8 mouse cellular contexts compared by ENCODE assay signal in genomic region chr3:153913510-153914243, GRCm38 (mm10). TPM values are rescaled to one million over a fixed set of nuclear protein-coding genes. Genes with fewer than 3 reads are reported as not detected.
A peak's percentile ranks its signal among the peaks of the same experiment; 100 is the strongest.
DNase-seq lines count a peak whose midpoint lies in the region; ATAC-seq lines count a peak whose summit lies in the region.

No protein-coding gene starts in this region.

- 36% methylated on average over 6 of the region's 6 CpGs for WGBS in kidney, embryonic 14.5 days
- 49% methylated on average over 6 of the region's 6 CpGs for WGBS in forebrain, embryonic 16.5 days
- WGBS in midbrain, embryonic 10.5 days: 69% methylated on average over 6 of the region's 6 CpGs

- peak overlapping the region; percentile 99; the same call in 1 of the 2 replicates for H3K9ac ChIP-seq in kidney, embryonic 14.5 days (ENCODE audit: low read depth, low read length)
- peak overlapping the region; percentile 90 for H3K9ac ChIP-seq in forebrain, embryonic 16.5 days (replicated peaks; ENCODE audit: low read depth, low read length)

- H3K4me3 ChIP-seq in kidney, embryonic 14.5 days (ENCODE audit: low read length): peak overlapping the region; percentile 93
- peak overlapping the region; percentile 69 for H3K4me3 ChIP-seq in forebrain, embryonic 16.5 days (replicated peaks; ENCODE audit: low read length)
- peak overlapping the region; percentile 95 for H3K4me3 ChIP-seq in midbrain, embryonic 10.5 days

- no peaks in the 10 kb centered on the region for H3K9me3 ChIP-seq in kidney, embryonic 14.5 days (ENCODE audit: control insufficient read depth, low read length)
- no peaks in the 10 kb centered on the region for H3K9me3 ChIP-seq in forebrain, embryonic 16.5 days (ENCODE audit: control insufficient read depth, low read length)
- H3K9me3 ChIP-seq in midbrain, embryonic 10.5 days (replicated peaks): no peaks in the 10 kb centered on the region

- H3K27ac ChIP-seq in kidney, embryonic 14.5 days (ENCODE audit: low read depth, low read length): peak overlapping the region; percentile 95
- no peak overlapping the region; the same call in 1 of the 2 replicates for H3K27ac ChIP-seq in forebrain, embryonic 16.5 days (ENCODE audit: low read length)
- H3K27ac ChIP-seq in midbrain, embryonic 10.5 days (replicated peaks): peak overlapping the region; percentile 97

- DNase-seq in kidney, adult 9 months: no peak
- DNase-seq in adrenal gland, postnatal 10 days: peak; percentile 26
- DNase-seq in midbrain, embryonic 10.5 days (ENCODE audit: low spot score): no peak
- DNase-seq in Muller cell, postnatal 12 days (ENCODE audit: inconsistent ontology term): no peak
- no peak for DNase-seq in urinary bladder, adult 18-20 months (ENCODE audit: low spot score in 2 of 2)
- no peak for DNase-seq in right cerebral cortex, postnatal 4 days

- H3K27me3 ChIP-seq in kidney, embryonic 14.5 days (ENCODE audit: control insufficient read depth, insufficient read depth, low read length): no peaks in the 10 kb centered on the region
- no peaks in the 10 kb centered on the region for H3K27me3 ChIP-seq in forebrain, embryonic 16.5 days (replicated peaks; ENCODE audit: control insufficient read depth, insufficient read depth, low read length)
- no peaks in the 10 kb centered on the region for H3K27me3 ChIP-seq in midbrain, embryonic 10.5 days (ENCODE audit: low read depth, poor library complexity, severe bottlenecking)

- H3K4me2 ChIP-seq in kidney, embryonic 14.5 days (replicated peaks; ENCODE audit: low read depth, low read length): peak overlapping the region; percentile 86
- H3K4me2 ChIP-seq in forebrain, embryonic 16.5 days (ENCODE audit: low read length): peak overlapping the region; percentile 68

- H3K4me1 ChIP-seq in kidney, embryonic 14.5 days (ENCODE audit: control insufficient read depth, insufficient read depth, low read length): peaks cover 28% of the 10 kb centered on the region
- H3K4me1 ChIP-seq in forebrain, embryonic 16.5 days (replicated peaks; ENCODE audit: control insufficient read depth, insufficient read depth, low read length): peaks cover 27% of the 10 kb centered on the region
- H3K4me1 ChIP-seq in midbrain, embryonic 10.5 days: peaks cover 38% of the 10 kb centered on the region

- no peak for ATAC-seq in kidney, embryonic 14.5 days (ENCODE audit: low FRiP score, low TSS enrichment)
- ATAC-seq in forebrain, embryonic 16.5 days: no peak

- H3K36me3 ChIP-seq in kidney, embryonic 14.5 days (ENCODE audit: control insufficient read depth, insufficient read depth, low read length): peaks cover 30% of the 10 kb centered on the region
- peaks cover 16% of the 10 kb centered on the region for H3K36me3 ChIP-seq in forebrain, embryonic 16.5 days (ENCODE audit: control insufficient read depth, insufficient read depth)
- H3K36me3 ChIP-seq in midbrain, embryonic 10.5 days: peaks cover 32% of the 10 kb centered on the region

RNA-seq across cellular contexts. Expression of gene Rabggtb, which starts 0.9 kb away (rescaled TPM):
- polyA plus RNA-seq in kidney, embryonic 14.5 days (2014; fragmentation: Nextera tagmentation; extraction: Ambion mirVana): 62.5 and 68.2 TPM in 2 replicates
- total RNA-seq in adrenal gland, postnatal 10 days (2021): 10 to 100 TPM; 79.4 to 82.2 TPM
- 49.3 and 50.6 TPM in 2 replicates for polyA plus RNA-seq in forebrain, embryonic 16.5 days (2015; fragmentation: Nextera tagmentation; extraction: Ambion mirVana)
- 43.7 and 48.0 TPM in 2 replicates for polyA plus RNA-seq in midbrain, embryonic 10.5 days (2016; fragmentation: Nextera tagmentation; extraction: Ambion mirVana)

RNA-seq across cellular contexts. Expression of gene Msh4, which starts 7.7 kb away (rescaled TPM):
- polyA plus RNA-seq in kidney, embryonic 14.5 days (2014; fragmentation: Nextera tagmentation; extraction: Ambion mirVana): 0.17 and 0.35 TPM in 2 replicates
- total RNA-seq in adrenal gland, postnatal 10 days (2021): under 1 TPM; 0.21 to 0.24 TPM
- polyA plus RNA-seq in forebrain, embryonic 16.5 days (2015; fragmentation: Nextera tagmentation; extraction: Ambion mirVana): 0.14 and 0.24 TPM in 2 replicates
- 0.07 and 0.09 TPM in 2 replicates for polyA plus RNA-seq in midbrain, embryonic 10.5 days (2016; fragmentation: Nextera tagmentation; extraction: Ambion mirVana)

RNA-seq across cellular contexts. Expression of gene Acadm, which starts 30.8 kb away (rescaled TPM):
- polyA plus RNA-seq in kidney, embryonic 14.5 days (2014; fragmentation: Nextera tagmentation; extraction: Ambion mirVana): 73.4 and 81.1 TPM in 2 replicates
- total RNA-seq in adrenal gland, postnatal 10 days (2021): 1,000 to 10,000 TPM; 1,259 to 1,274 TPM
- polyA plus RNA-seq in forebrain, embryonic 16.5 days (2015; fragmentation: Nextera tagmentation; extraction: Ambion mirVana): 37.6 and 41.8 TPM in 2 replicates
- 44.4 and 53.5 TPM in 2 replicates for polyA plus RNA-seq in midbrain, embryonic 10.5 days (2016; fragmentation: Nextera tagmentation; extraction: Ambion mirVana)

RNA-seq across cellular contexts. Expression of gene Slc44a5, which starts 59.6 kb away (rescaled TPM):
- 0.44 and 0.81 TPM in 2 replicates for polyA plus RNA-seq in kidney, embryonic 14.5 days (2014; fragmentation: Nextera tagmentation; extraction: Ambion mirVana)
- under 1 TPM; 0.51 to 0.82 TPM for total RNA-seq in adrenal gland, postnatal 10 days (2021)
- 8.3 and 9.1 TPM in 2 replicates for polyA plus RNA-seq in forebrain, embryonic 16.5 days (2015; fragmentation: Nextera tagmentation; extraction: Ambion mirVana)
- polyA plus RNA-seq in midbrain, embryonic 10.5 days (2016; fragmentation: Nextera tagmentation; extraction: Ambion mirVana): 3.6 and 4.2 TPM in 2 replicates
